Mouse (Mus musculus) ES-Bruce4 (cell line): ENCODE measurements around the gene Sptbn4. TPM values are rescaled to one million over a fixed set of nuclear protein-coding genes. Genes with fewer than 3 reads are reported as not detected.

Experiments used
- H3K27ac ChIP-seq: 2 replicates; pipeline ENCODE4 v1.5.1; 2012; ENCODE audit warnings: low read length, inconsistent platforms; ENCODE audit not compliant: insufficient read depth
- H3K27me3 ChIP-seq: 2 replicates; pipeline ENCODE4 v1.6.1; 2012; ENCODE audit warnings: mild to moderate bottlenecking, low read length, inconsistent platforms; ENCODE audit not compliant: control insufficient read depth, poor library complexity, insufficient read depth, severe bottlenecking
- H3K36me3 ChIP-seq: 2 replicates; pipeline ENCODE4 v1.6.1; 2012; ENCODE audit warnings: inconsistent platforms, mild to moderate bottlenecking, low read length, moderate library complexity; ENCODE audit not compliant: control insufficient read depth, poor library complexity, insufficient read depth, severe bottlenecking
- H3K4me1 ChIP-seq: one replicate; pipeline ENCODE4 v1.8.1; 2011; ENCODE audit warnings: low read length; ENCODE audit not compliant: control insufficient read depth, insufficient read depth
- H3K4me3 ChIP-seq: 2 replicates; pipeline ENCODE4 v1.5.1; 2011; ENCODE audit warnings: low read depth, mild to moderate bottlenecking, low read length
- H3K9ac ChIP-seq: 2 replicates; pipeline ENCODE4 v1.6.1; 2012; ENCODE audit warnings: low read depth, mild to moderate bottlenecking, inconsistent platforms; ENCODE audit not compliant: poor library complexity, severe bottlenecking
- H3K9me3 ChIP-seq: replicated peaks from 2 replicates; pipeline ENCODE4 v1.6.1; 2012; ENCODE audit warnings: mild to moderate bottlenecking, low read length, inconsistent platforms; ENCODE audit not compliant: control insufficient read depth, poor library complexity, insufficient read depth, severe bottlenecking
- CTCF ChIP-seq: IDR thresholded peaks from one replicate; pipeline ENCODE4 v1.8.1; 2011; ENCODE audit warnings: low read depth, low read length
- EP300 ChIP-seq: IDR thresholded peaks from 2 replicates; pipeline ENCODE4 v1.6.1; 2011; ENCODE audit warnings: low read depth, low read length; ENCODE audit not compliant: insufficient read depth
- POLR2A ChIP-seq: IDR thresholded peaks from one replicate; pipeline ENCODE4 v1.8.1; 2011; ENCODE audit warnings: low read length; ENCODE audit not compliant: insufficient read depth
- polyA plus RNA-seq: library from polyadenylated mRNA; stranded (reverse); fragments of >200 nt; gene quantifications from 2 replicates; pipeline ENCODE4 v1.2.4, GENCODE M21; 2011; ENCODE audit warnings: low read depth; ENCODE audit not compliant: missing spikeins, insufficient read depth, insufficient read length

Gene Sptbn4
- polyA plus RNA-seq, 1 experiment, result 6.0 TPM

GRCm38 (mm10) chr7:27490543-27491329 lies 43.2 kb upstream of the Sptbn4 start:
- Histone ChIP-seq H3K4me1 (peaks cover 12% of the 10 kb centered on the region), H3K36me3 (peaks cover 2% of the 10 kb centered on the region; the same call in 1 of the 2 replicates), H3K27ac (peak overlapping the region; percentile 82), H3K9me3 (no peaks in the 10 kb centered on the region), H3K9ac (peak overlapping the region; percentile 56), H3K27me3 (no peaks in the 10 kb centered on the region), H3K4me3 (peak overlapping the region; percentile 65)
- TF ChIP-seq POLR2A (no peak), CTCF (peak; percentile 41)

GRCm38 (mm10) chr7:27490227-27490542 lies 42.7 kb upstream of the Sptbn4 start:
- Histone ChIP-seq H3K9ac (peak overlapping the region; percentile 56), H3K4me1 (peaks cover 12% of the 10 kb centered on the region), H3K36me3 (peaks cover 2% of the 10 kb centered on the region; the same call in 1 of the 2 replicates), H3K27ac (peak overlapping the region; percentile 75), H3K9me3 (no peaks in the 10 kb centered on the region), H3K4me3 (peak overlapping the region; percentile 49), H3K27me3 (no peaks in the 10 kb centered on the region)
- TF ChIP-seq EP300 (no peak), CTCF (no peak), POLR2A (no peak)

GRCm38 (mm10) chr7:27489270-27489869 lies 41.9 kb upstream of the Sptbn4 start:
- Histone ChIP-seq H3K27ac (no peak overlapping the region), H3K9ac (peak overlapping the region; percentile 56), H3K36me3 (peaks cover 2% of the 10 kb centered on the region; the same call in 1 of the 2 replicates), H3K27me3 (no peaks in the 10 kb centered on the region), H3K4me1 (peaks cover 12% of the 10 kb centered on the region), H3K4me3 (0 out of 2 replicates have a peak overlapping the region, but pooled peaks have one; percentile 0), H3K9me3 (no peaks in the 10 kb centered on the region)
- no peak for TF ChIP-seq CTCF
- TF ChIP-seq EP300, result no peak
- TF ChIP-seq POLR2A, result no peak

GRCm38 (mm10) chr7:27487740-27488268 lies 40.3 kb upstream of the Sptbn4 start:
- H3K27ac ChIP-seq, result peak overlapping the region; percentile 85
- no peaks in the 10 kb centered on the region for H3K9me3 ChIP-seq
- H3K9ac ChIP-seq, result peak overlapping the region; percentile 97
- peaks cover 12% of the 10 kb centered on the region for H3K4me1 ChIP-seq
- H3K27me3 ChIP-seq, result no peaks in the 10 kb centered on the region
- H3K36me3 ChIP-seq, result peaks cover 2% of the 10 kb centered on the region; the same call in 1 of the 2 replicates
- no peak for TF ChIP-seq EP300
- TF ChIP-seq POLR2A, result no peak
- TF ChIP-seq CTCF, result no peak
- peak overlapping the region; percentile 61 for H3K4me3 ChIP-seq

GRCm38 (mm10) chr7:27486770-27487697 lies 39.5 kb upstream of the Sptbn4 start, which contains the start of gene Sertad1:
Sertad1 (plus strand) TSS chr7:27486910.
- Histone ChIP-seq H3K27ac (peak within 1 kb of the TSS; percentile 85), H3K9me3 (no peaks in the 10 kb centered on the region), H3K36me3 (peaks cover 2% of the 10 kb centered on the region; the same call in 1 of the 2 replicates), H3K4me3 (peak within 1 kb of the TSS; percentile 61), H3K4me1 (peaks cover 12% of the 10 kb centered on the region), H3K9ac (peak within 1 kb of the TSS; percentile 97), H3K27me3 (no peaks in the 10 kb centered on the region)
- TF ChIP-seq POLR2A (peak; percentile 100), CTCF (no peak), EP300 (0 out of 2 replicates have a peak, but pooled peaks have one; percentile 22)
